Mouse (Mus musculus) bone marrow macrophage, adult 2 months (primary cell): ENCODE results near the gene Gm3776.
"Not testable (repeated sequence)": the region's sequence is repeated elsewhere in the genome, so short reads cannot be mapped to it uniquely, and the experiment has no call there.

Experiments
- CTCF ChIP-seq: IDR thresholded peaks from 2 replicates; pipeline ENCODE4 v1.5.1; 2012; ENCODE audit warnings: low read depth, mild to moderate bottlenecking, low read length, moderate library complexity
- POLR2A ChIP-seq: IDR thresholded peaks from 2 replicates; pipeline ENCODE4 v1.6.1; 2012; ENCODE audit warnings: mild to moderate bottlenecking, low read depth, low read length, borderline replicate concordance

GRCm38 (mm10) chr9:78259688-78260087 is 2.8 kb downstream of the Gm3776 start:
- not testable (repeated sequence) for TF ChIP-seq CTCF, POLR2A
